Mouse (Mus musculus) skeletal muscle tissue, adult 2 months (tissue): ENCODE data around the gene Gm20388.
A peak's percentile ranks its signal among the peaks of the same experiment; 100 is the strongest.
"Not testable (repeated sequence)": the region's sequence is repeated elsewhere in the genome, so short reads cannot be mapped to it uniquely, and the experiment has no call there.

Experiments
- DNase-seq: peaks from one replicate; pipeline ENCODE4 v3.0.0-alpha.2; 2012; ENCODE audit warnings: low read depth, low spot score

The Gm20388 gene

DNA sequence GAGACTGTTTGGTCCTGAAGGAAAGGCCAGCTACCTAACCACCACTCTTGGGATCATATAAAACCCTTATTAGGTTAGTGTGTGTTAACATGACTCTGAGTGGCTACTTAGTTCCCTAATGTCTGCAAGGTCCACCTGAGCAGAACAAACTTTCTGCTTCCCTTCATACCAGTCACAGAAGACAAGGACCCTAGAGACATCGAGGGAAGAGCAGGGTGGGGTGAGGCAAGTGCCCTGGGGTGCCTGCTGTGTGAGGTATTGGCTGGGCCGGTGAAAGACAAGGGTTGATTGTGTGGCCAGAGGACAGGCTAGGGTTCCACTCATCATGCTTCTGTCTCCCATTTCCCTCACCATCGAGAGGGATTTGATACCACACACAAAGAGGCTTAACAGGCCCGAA is 847.4 kb downstream of the Gm20388 start:
- DNase-seq: no peak

DNA sequence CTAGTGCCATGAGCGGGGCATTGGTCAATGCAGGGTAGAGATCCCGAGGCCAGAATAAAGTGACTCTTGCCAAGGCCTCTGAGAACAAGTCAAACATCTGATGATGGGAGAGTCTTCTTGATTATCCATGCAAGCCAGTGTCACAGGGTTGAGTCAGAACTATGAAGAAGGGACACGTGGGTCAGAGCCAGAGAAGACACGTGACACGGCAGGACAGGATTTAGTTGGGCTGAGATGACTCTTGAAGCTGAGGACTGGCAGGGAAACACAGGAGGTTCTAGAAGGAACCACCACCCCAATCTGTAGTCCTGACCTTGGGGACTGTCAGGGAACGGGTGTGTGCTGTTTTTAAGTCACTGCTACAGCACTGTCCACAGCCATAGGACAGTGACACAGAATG is 849.2 kb downstream of the Gm20388 start:
- no peak for DNase-seq

DNA sequence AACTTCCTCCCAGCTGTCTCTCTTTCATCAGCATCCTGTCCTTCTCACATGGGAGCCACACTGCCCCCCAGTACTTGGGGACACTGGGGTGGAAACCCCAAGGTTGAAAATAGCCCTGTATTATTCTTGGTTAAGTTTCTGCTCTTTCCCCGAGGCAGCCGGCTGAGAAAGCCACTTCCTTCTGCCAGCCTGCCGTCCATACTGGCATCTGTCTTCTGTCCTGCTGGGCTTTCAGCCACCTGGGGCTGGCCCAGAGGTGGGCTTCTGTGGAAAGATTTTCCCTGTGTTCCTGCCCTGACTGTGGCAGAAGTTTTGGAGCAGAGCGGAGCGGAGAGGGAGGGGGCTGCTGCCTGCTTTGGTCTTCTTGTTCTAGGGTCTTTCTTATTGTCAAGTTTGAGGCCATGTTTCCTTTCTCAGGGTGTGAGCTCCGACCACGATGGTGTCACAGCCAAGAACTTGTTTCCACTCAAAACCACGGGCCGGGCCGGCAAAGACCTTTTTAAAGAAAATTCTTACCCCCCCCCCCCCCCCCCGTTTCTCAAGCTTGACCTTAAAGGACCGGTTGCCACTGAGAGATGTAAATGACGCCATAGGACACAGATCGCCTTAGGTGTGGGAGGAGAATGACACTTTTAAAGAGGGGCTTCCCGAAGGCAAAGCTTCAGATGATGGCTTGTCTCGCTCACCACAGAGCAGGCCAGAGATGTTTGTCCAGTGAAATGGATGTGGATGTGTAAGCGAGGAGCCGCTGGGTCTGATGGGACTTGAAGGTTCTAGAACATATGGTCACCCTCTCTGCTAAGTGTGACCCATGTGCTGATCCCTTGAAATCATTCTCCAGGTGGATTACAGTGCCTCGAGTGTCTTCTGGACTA is 849.9 kb downstream of the Gm20388 start:
- DNase-seq: no peak

DNA sequence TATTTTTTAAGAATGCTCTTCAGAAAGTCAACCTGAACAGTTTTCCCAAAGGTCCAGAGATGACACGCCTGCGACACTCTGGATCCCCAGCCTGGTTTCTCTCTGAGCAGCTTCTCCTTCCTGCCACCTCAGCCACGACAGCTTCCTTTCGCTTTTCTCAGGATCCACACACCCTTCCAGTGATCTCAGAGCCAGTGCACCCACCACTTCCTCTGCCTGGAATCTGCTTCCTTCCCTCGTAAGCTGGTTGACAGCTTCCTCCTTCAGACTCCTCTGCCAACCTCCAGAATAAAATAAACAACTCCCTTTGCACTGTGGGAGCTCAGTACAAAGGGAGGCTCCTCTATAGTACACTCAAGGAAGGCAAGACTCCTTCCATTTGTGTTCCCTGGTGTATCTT is 852.6 kb downstream of the Gm20388 start:
- no peak for DNase-seq

DNA sequence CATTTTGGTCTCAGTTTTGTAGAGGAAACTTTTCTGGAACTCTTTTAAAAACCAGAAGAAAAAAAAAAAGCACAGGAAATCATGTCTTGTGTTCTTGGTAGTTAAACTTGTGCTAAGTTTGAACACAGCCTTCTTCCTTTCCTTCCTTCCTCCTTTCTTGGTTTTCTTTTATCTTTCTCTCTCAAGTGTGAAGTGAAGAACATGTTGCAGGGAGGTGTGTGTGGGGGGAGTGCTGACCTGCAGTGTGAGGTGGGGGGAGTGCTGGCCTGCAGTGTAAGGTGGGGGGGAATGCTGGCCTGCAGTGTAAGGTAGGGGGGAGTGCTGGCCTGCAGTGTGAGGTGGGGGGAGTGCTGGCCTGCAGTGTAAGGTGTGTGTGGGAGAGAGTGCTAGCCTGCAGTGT is 854.0 kb downstream of the Gm20388 start:
- DNase-seq: no peak

DNA sequence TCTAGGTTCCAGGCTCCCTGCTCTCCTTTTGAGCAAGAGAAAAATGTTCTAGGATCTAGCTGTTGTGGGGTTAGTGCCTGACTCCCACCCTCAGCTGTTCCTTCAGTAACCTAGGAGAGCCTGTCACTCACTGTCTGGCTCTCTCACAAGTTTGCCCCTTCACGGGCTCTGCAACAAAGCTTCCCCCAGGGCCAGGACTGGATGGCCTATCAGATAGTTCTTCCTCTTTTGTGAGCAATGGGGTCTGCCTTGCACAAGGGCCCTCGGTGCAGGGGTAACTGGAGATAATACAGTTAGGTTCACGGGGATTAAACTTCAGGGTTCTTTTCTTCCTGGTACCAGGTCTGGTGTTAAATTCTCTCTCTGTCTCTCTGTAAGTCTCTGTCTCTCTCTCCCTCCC is 856.0 kb downstream of the Gm20388 start:
- no peak for DNase-seq

DNA sequence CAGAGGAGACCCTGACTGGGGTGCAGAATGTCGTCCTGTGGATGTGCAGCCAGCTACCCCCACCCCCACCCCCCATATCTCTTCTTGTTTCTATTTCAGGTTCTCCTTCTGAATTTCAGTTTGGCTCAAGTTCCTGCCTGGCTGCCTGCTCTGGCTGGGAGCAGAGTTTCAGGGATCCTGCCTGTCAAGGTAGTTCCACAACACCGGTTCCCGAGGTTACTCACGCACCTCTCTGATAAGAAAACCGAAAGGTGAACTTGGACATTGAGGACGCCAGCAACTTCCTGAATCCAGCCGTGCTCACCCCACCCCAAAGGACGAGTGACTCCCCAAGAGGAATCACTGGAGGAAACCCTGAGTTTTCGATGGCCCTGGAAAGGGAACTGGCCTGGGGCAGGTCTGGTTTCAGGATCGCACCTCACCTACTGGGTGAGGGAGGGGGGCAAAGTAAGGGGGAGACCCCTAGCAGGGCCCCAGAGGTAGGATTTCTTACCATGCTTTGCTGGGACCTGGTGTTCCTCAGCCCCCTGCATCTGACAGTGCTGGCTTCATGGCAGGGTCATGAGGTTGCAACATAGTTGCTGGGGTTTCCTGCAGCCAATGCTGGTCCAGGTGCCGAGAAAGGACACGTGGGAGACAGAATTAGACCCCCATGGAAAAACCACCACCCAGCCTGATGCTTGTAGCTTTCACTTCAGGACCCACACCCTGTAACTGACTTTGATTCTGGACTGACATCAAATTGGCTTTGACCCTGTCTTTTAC is 858.0 kb downstream of the Gm20388 start:
- DNase-seq: peak; percentile 58

DNA sequence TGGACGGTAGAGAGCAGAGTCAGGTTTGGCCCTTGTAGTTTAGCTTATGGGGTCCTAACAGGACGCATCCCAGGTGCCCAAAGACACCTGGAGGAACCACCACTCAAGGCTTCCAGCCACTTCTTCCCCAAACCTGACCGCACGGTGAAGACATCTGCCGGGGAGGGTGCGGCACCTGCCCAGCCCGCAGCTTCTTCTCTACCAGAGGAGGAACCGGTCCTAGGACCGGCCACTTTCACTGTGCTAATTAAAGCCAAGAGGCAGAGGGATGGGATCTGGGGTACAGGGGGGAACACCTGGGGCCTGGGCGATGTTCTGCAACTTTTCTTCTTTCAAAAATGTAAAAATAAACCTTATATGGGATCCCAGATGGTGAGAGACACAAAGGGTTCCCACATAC is 866.5 kb downstream of the Gm20388 start:
- no peak for DNase-seq

DNA sequence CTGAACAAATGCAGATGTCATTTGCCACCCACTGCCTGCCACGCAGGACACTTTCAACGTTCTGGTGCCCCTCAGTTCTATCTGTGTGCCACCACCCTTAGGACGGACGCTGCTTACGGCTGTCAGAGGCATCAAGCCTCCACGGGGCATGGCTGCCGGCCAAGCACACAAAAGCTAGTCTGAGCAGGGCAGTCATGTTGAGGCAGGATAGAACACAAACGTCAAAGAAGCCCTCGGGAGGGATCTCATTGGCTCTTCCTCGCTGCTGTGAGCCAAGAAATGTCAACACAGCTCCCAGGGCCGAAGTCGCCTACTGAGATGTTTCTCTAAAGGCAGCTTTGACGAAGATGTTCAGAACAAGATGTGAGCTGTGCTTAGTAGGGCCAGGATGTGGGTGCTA is 867.1 kb downstream of the Gm20388 start:
- no peak for DNase-seq

DNA sequence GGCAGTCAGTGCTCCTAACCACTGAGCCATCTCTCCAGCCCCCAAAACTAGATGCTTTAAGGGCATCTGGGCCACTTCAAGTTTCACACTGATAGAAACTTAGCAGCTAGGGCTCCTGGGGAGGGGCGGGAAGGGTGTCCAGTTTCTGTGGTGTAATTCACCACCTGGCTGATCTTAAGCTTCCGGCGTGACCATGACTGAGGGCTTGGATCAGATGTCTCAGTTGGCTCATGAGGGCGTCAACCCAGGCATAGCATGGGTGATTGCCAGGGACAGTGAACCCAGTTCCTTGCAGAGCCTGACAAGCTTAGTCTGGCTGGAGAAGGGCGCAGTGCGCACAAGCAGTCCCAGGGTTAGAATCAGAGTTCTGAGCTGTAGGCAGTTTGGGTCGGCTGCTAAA is 868.5 kb downstream of the Gm20388 start:
- peak; percentile 92 for DNase-seq

DNA sequence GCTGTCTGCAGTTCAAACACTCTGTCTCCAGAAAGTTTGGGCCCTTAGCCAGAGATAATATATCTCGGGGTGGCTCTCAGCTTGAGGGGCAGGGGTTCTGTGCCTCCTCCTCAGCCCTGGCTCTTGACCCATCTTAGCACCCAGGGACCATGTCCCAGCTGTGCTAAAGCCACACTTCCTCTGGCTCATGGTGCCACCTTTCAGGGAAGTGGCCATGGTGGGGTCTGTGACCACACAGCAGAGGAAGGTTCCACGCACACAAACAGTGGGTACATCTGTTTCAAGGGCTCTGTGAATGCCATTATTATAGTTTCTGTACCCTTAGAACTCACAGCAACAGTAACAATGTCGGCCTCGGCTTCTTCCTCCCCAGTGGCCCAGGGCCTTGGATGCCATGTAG is 873.1 kb downstream of the Gm20388 start:
- no peak for DNase-seq

DNA sequence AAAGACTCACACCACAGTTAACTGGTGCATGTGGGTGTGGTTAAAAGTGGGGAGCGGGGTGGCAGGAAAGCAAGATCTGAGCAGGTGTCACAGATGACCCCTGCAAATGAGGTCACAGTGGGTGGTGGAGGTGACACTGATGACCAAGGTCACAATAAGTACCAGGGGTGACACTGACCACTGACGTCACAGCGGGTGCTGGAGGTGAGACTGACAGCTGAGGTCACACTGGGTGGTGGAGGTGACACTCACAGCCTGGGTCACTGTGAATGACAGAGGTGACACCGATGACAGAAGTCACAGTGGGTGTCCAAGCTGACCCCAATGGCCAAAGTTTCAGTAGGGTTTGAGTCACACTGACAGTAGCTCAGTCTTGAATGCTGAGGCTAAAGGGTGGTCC is 876.1 kb downstream of the Gm20388 start:
- DNase-seq: no peak

DNA sequence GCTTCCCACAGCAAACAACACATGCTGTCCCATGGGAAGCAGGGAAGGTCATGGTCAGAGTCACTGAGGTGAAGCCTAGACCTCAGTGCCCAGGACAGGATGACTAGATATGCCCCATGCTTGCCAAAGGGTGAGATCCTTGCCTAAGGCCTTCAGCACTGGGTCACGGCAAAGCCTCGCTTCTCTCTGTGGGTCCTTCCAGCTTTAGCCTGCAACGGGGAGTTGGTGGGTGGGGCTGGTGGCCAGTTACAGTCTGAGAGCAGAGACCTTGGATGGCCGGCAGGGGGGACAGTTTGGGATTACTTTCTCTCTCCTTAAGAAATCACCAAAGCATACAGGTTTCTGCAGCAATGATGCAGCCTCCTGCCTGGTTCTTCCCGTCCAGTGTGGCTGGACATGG is 877.0 kb downstream of the Gm20388 start:
- no peak for DNase-seq

DNA sequence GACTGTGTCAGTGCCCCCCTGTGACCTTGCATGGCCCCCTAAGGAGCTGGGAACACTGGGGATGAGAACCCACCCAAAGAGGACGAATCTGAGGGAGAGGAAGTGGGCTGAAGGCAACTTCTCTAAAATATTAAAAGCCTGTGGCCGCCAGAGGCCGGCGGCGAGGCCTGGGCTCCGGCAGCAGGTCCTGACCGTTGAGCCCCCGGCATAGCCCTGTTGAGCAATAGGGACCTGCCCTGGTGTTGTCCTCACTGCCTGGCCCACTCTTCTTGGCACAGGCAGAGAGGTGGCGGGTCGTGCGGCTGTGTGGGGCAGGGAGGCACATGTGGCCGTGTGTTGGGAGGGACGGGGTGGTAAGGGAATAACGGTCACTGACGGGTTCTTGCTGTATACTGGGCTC is 882.1 kb downstream of the Gm20388 start:
- DNase-seq: no peak

DNA sequence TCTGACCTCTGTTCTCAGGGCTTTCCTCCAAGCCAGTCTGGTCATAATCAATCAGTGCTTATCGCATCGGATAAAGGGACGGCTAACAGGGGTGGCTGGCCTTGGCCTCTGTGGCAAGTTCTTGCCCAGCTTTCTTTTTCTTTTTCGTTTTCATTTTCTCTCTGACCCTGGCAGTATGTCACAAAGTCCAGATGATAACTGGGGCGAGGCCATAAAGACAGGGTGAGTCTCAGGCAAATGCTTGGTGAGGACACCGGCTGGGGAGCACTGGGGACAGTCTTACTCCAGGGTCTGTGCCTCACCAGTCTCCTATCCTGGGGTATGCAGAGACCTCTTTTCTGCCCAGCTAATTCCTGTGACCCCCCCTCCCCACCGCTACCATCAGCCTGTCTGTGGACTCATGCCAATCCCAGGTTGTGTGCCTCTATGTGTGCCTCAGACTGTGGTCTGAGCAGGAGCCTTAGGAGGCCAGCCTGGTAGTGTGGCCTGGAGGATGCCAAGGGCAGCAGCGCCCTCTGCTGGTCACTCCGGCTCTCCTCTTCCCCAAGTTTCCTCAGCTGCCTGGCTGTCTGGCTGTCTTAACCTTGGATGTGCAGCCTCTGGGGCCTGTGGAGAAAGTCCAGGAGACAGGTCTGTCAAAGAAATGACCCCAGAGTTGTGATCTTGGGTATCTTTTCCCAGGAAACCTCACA is 885.4 kb downstream of the Gm20388 start:
- peak; percentile 84 for DNase-seq

DNA sequence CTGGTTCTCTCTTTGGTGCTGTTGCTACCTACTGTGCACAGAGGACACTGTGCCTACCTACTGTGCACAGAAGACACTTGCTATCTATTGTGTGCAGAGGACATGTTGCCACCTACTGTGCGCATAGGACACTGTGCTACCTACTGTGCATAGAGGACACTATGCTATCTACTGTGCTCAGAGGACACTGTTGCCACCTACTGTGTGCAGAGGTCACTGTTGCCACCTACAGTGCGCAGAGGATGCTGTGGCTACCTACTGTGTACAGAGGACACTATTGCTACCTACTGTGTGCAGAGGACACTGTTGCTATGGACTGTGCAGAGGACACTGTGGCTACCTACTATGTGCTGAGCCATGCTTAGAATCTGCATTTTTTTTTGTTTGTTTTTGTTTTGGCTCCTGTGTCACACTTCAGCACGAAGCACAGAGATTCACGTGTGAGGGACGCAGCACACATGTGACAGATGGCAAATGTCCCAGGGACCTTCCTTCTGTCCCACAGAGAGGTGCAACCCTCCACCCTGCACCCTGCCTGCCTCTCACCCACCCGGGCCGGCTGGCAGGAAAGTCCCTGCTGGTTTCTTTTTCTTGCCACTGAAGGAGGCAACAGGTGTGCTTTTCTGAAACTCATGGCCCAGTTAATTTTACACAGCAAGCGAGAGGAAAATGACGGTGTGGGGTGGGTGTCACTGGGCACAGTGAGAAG is 886.5 kb downstream of the Gm20388 start:
- DNase-seq: no peak

DNA sequence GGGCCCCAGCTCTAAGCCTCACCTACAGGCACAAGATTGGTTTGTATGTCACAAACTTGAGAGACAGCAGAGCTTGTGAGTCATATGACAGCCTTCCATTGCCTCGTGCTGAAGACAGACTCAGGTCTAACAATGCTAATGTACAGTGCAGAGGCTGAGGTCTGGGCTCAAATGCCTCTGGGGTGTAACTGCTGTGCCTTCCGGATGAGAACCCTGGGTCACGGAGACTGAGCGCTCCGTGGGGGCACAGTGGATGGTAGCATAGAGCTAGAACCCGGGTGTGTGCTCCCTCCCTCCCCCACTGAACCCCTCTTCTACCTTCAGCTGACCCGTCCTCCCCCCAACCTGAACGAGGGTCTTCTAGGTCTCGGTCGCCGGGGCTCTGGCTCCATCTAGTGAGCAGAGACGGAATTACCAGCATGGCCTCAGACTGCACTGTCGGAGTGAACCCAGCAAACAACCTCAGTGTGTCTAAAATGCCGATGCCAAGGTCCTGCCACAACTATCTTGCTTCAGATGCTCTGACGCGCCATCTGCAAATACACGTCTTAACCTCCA is 889.7 kb downstream of the Gm20388 start:
- no peak for DNase-seq

DNA sequence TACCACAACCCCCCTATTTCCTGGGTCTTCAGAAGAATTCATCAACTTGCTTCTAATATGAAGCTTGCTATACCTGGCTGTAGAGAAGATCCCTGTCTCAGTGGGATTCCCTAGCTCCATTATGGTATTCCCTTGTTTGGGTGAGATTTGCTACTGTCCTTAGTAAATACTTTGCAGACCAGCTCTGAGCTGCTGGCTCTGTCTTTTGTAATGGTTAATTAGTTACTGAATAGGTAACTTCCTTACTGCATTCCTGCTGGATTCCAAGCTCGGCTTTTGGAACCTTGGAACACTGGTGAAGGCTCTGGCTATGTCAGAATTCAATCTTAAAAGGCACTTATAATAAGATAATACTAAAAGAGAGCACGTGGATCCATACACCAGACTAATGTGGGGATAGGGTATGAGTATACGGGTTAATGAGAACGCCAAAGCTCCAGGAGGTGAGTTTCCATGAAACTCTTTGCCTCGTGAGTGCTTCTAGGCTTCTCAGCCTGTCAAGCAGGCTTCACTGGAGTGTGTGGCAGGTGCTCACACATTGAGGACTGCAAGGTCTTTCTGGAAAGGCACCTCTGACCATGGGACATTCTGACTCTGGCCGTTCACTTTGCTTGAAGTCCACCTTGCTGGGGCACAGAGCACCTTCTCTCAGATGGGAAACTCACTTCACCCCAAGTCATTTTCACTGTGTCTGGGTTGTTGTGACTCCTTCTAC is 893.2 kb downstream of the Gm20388 start:
- DNase-seq: not testable (repeated sequence)

DNA sequence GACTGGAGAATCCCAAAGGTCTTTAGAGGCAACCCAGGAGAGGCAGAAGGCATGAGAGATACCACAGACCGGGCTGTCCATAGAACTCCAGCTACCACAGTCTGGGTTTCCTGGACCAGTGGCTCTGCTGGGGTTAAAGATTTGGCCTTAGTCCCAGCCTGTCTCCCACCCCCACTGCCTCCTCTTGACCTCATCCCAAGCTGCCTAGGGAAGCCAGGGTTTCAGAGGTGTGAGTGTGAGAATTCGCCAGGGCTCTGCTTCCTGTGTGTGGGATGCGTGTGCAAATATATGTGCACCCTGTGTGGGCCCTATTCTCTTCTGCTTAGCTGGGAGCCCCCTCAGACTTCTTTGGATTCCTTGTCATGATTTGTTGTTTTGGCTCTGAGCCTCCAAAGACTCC is 894.1 kb downstream of the Gm20388 start:
- DNase-seq: no peak

DNA sequence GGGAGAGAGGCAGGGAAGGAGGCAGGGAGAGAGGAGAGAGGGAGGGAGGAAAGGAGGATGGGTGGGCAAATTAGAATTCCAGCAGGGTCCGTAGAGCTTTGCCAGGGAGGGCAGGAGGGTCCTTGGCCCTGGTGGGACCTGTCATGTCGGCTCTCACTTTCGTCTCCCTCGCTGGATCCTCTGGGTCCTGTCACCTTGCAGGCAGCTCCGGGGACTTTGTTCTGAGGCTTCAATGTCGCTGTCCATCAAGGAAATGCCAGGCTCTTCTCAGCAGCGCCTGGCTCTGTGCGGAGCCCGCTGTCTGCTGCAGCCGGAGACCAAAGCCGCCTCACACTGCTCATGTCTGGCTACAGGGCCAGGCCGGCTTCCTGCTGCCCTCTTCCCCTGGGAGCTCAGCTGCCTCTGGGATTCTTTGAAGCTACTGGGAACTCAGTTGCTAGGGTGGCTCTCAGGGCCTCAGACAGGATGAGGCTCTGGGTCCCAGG is 896.2 kb downstream of the Gm20388 start:
- DNase-seq: no peak

DNA sequence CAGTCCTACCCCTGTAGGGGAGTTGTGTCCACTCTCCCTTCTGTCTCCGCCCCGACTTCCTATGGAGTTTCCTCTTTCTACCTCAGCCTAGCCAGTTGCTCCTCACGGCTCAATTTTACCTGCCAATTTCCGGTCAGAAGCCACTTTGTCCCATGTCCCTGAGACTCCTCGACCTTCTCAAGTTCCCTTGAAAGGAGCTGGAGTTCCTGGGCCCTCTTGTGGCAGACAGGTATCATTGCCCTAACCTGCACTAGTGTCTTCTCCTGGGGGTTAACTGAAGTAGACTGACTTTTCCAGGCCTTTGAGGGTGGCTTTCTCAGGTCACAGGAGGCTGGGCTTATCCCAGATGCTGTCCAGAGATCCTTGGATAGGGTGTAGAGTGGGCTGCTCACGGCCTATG is 897.1 kb downstream of the Gm20388 start:
- peak; percentile 62 for DNase-seq
